Comparison of ENCODE assay signal across 8 mouse cellular contexts in genomic region chr4:142880323-142880759, GRCm38 (mm10).
DNase-seq lines count a peak whose midpoint lies in the region; ATAC-seq and TF ChIP-seq lines count a peak whose summit lies in the region.

No protein-coding gene starts in this region.

- peak; percentile 63 for ATAC-seq in forebrain, postnatal 0 days
- ATAC-seq in hindbrain, embryonic 12.5 days (ENCODE audit: low FRiP score), result peak; percentile 75
- peak; percentile 80 for ATAC-seq in lung, embryonic 16.5 days (ENCODE audit: low read depth)
- ATAC-seq in monocyte, adult 5-6 weeks (replicated peaks; ENCODE audit: insufficient number of reproducible peaks, low FRiP score, low TSS enrichment, poor library complexity, severe bottlenecking), result no peak

- no peak overlapping the region for H3K9ac ChIP-seq in ES-E14 (ENCODE audit: insufficient read depth, low read depth, low read length, poor library complexity, severe bottlenecking)
- H3K9ac ChIP-seq in forebrain, postnatal 0 days, result no peak overlapping the region
- H3K9ac ChIP-seq in hindbrain, embryonic 12.5 days, result no peak overlapping the region
- no peak overlapping the region for H3K9ac ChIP-seq in lung, embryonic 16.5 days (ENCODE audit: low read length)

- in situ Hi-C loops in ES-E14 (cut with MboI; ENCODE audit: low sequenced_read_pairs in 2 of 2, unreplicated experiment in 2 of 2), result no loop called here

- H3K4me3 ChIP-seq in ES-E14 (ENCODE audit: insufficient read depth in 1 of 2, low read depth in 1 of 2, low read length in 2 of 2, poor library complexity in 1 of 2, severe bottlenecking in 1 of 2), result no peak overlapping the region
- H3K4me3 ChIP-seq in forebrain, postnatal 0 days (ENCODE audit: low read depth, low read length), result no peak overlapping the region
- no peak overlapping the region for H3K4me3 ChIP-seq in hindbrain, embryonic 12.5 days
- H3K4me3 ChIP-seq in lung, embryonic 16.5 days (ENCODE audit: low read length), result no peak overlapping the region

- peak; percentile 62 for DNase-seq in ES-E14 (ENCODE audit: low read depth, low spot score)
- peak; percentile 84 to 89 for DNase-seq in cerebellum, adult 18-20 months
- DNase-seq in forebrain, postnatal 0 days, result peak; percentile 72
- DNase-seq in layer of hippocampus, adult 8-10 months (ENCODE audit: low spot score in 2 of 2), result peak; percentile 38 to 78
- DNase-seq in retina, adult 2 months (ENCODE audit: low read depth, low spot score), result peak; percentile 34

- H3K36me3 ChIP-seq in ES-E14 (ENCODE audit: control insufficient read depth, insufficient read depth, low read length, poor library complexity, severe bottlenecking), result no peaks in the 10 kb centered on the region
- no peaks in the 10 kb centered on the region for H3K36me3 ChIP-seq in forebrain, postnatal 0 days (ENCODE audit: insufficient read depth)
- H3K36me3 ChIP-seq in hindbrain, embryonic 12.5 days, result no peaks in the 10 kb centered on the region
- no peaks in the 10 kb centered on the region for H3K36me3 ChIP-seq in lung, embryonic 16.5 days (ENCODE audit: control insufficient read depth, insufficient read depth, low read length)

- H3K4me2 ChIP-seq in forebrain, postnatal 0 days (ENCODE audit: low read depth), result no peak overlapping the region
- H3K4me2 ChIP-seq in hindbrain, embryonic 12.5 days (replicated peaks), result no peak overlapping the region
- no peak overlapping the region for H3K4me2 ChIP-seq in lung, embryonic 16.5 days (ENCODE audit: low read depth, low read length)

- 5% methylated on average over 2 of the region's 2 CpGs for WGBS in forebrain, postnatal 0 days
- WGBS in hindbrain, embryonic 12.5 days, result 10% methylated on average over 2 of the region's 2 CpGs
- WGBS in lung, embryonic 16.5 days, result 13% methylated on average over 2 of the region's 2 CpGs

- H3K27ac ChIP-seq in ES-E14 (ENCODE audit: insufficient read depth, low read depth, low read length, poor library complexity, severe bottlenecking), result no peak overlapping the region
- H3K27ac ChIP-seq in forebrain, postnatal 0 days (ENCODE audit: low read depth, low read length), result no peak overlapping the region
- no peak overlapping the region for H3K27ac ChIP-seq in hindbrain, embryonic 12.5 days
- H3K27ac ChIP-seq in lung, embryonic 16.5 days (ENCODE audit: low read length), result no peak overlapping the region

- no peaks in the 10 kb centered on the region for H3K27me3 ChIP-seq in forebrain, postnatal 0 days (ENCODE audit: insufficient read depth, low read length)
- no peaks in the 10 kb centered on the region for H3K27me3 ChIP-seq in hindbrain, embryonic 12.5 days
- no peaks in the 10 kb centered on the region for H3K27me3 ChIP-seq in lung, embryonic 16.5 days (ENCODE audit: control insufficient read depth, insufficient read depth, low read depth, low read length)

- no peaks in the 10 kb centered on the region for H3K4me1 ChIP-seq in ES-E14 (ENCODE audit: control insufficient read depth in 2 of 2, insufficient read depth in 2 of 2, low read length in 2 of 2, poor library complexity in 1 of 2)
- H3K4me1 ChIP-seq in forebrain, postnatal 0 days (ENCODE audit: insufficient read depth), result no peaks in the 10 kb centered on the region
- peaks cover 8% of the 10 kb centered on the region for H3K4me1 ChIP-seq in hindbrain, embryonic 12.5 days
- no peaks in the 10 kb centered on the region for H3K4me1 ChIP-seq in lung, embryonic 16.5 days (replicated peaks; ENCODE audit: control insufficient read depth, insufficient read depth, low read length)

- TF ChIP-seq CTCF in forebrain, postnatal 0 days (IDR thresholded peaks at IDR 0.05; ENCODE audit: low read depth), result peak; percentile 76

- no peaks in the 10 kb centered on the region for H3K9me3 ChIP-seq in ES-E14 (ENCODE audit: control insufficient read depth, insufficient read depth, low read depth, low read length)
- no peaks in the 10 kb centered on the region for H3K9me3 ChIP-seq in forebrain, postnatal 0 days (ENCODE audit: low read length)
- no peaks in the 10 kb centered on the region for H3K9me3 ChIP-seq in hindbrain, embryonic 12.5 days (replicated peaks)
- no peaks in the 10 kb centered on the region for H3K9me3 ChIP-seq in lung, embryonic 16.5 days (ENCODE audit: control insufficient read depth, low read length)

TF ChIP-seq in ES-E14, 5 proteins besides CTCF, POLR2A, EP300 and RAD21:
- peak; percentile 27; the same call in 1 of the 2 replicates for TF ChIP-seq ZC3H11A (IDR thresholded peaks at IDR 0.05; ENCODE audit: borderline replicate concordance, low read depth, low read length)
- TF ChIP-seq CHD2 (IDR thresholded peaks at IDR 0.05; ENCODE audit: low read depth, low read length), result no peak

Comparison
In these comparisons a context has a peak if more than half of its experiments do, and no peak if none do; other contexts are left out.
1. DNase-seq: peak in every context shown above with its lines; median percentile 86 in cerebellum, adult 18-20 months; 72 in forebrain, postnatal 0 days; 62 in ES-E14; 58 in layer of hippocampus, adult 8-10 months; 34 in retina, adult 2 months.